Comparison of ENCODE assay signal across 9 mouse cellular contexts in genomic region chr3:145806502-145806901, GRCm38 (mm10). TPM values are rescaled to one million over a fixed set of nuclear protein-coding genes. Genes with fewer than 3 reads are reported as not detected.
DNase-seq lines count a peak whose midpoint lies in the region.
"Had no signal": no experiment of that assay in that cellular context is flagged by ENCODE, and none has a peak within 500 bp of the region (broad histone marks: within the 10 kb centered on the region; RNA-seq: fewer than 3 reads in every experiment).

No protein-coding gene starts in this region.

- H3K27ac ChIP-seq in heart, embryonic 10.5 days, result no peak overlapping the region
- peak overlapping the region; percentile 67; the same call in 1 of the 2 replicates for H3K27ac ChIP-seq in hindbrain, embryonic 10.5 days
- H3K27ac ChIP-seq: liver, embryonic 12.5 days had no signal

- peak; percentile 66 for DNase-seq in heart, embryonic 10.5 days (ENCODE audit: low spot score)
- no peak for DNase-seq in heart, postnatal 10 days
- peak; percentile 58 for DNase-seq in embryo, embryonic 11 days
- DNase-seq in hindbrain, embryonic 10.5 days (ENCODE audit: low spot score), result no peak
- DNase-seq in mesoderm, embryonic 11.5 days (ENCODE audit: low read depth, low spot score), result peak; percentile 58
- no peak for DNase-seq in left cerebral cortex, adult 8-10 months (ENCODE audit: low spot score in 2 of 2)
- DNase-seq in spleen, postnatal 36 days (ENCODE audit: low spot score in 2 of 2), result no peak
- no peak for DNase-seq in urinary bladder, postnatal 36 days (ENCODE audit: low spot score in 2 of 2)

- intact Hi-C loops in heart, postnatal 10 days (cut with DNase I), result no loop called here

- H3K4me3 ChIP-seq in heart, embryonic 10.5 days, result no peak overlapping the region
- no peak overlapping the region for H3K4me3 ChIP-seq in hindbrain, embryonic 10.5 days
- H3K4me3 ChIP-seq: liver, embryonic 12.5 days had no signal

- H3K4me1 ChIP-seq in heart, embryonic 10.5 days, result peaks cover 20% of the 10 kb centered on the region
- H3K4me1 ChIP-seq in hindbrain, embryonic 10.5 days (replicated peaks), result peaks cover 27% of the 10 kb centered on the region
- H3K4me1 ChIP-seq: liver, embryonic 12.5 days had no signal

- H3K9me3 ChIP-seq in heart, embryonic 10.5 days, result no peaks in the 10 kb centered on the region
- H3K9me3 ChIP-seq in hindbrain, embryonic 10.5 days, result no peaks in the 10 kb centered on the region
- H3K9me3 ChIP-seq: liver, embryonic 12.5 days had no signal

- H3K36me3 ChIP-seq in heart, embryonic 10.5 days, result no peaks in the 10 kb centered on the region
- no peaks in the 10 kb centered on the region for H3K36me3 ChIP-seq in hindbrain, embryonic 10.5 days
- H3K36me3 ChIP-seq: liver, embryonic 12.5 days had no signal

- 50% methylated on average over 5 of the region's 5 CpGs for WGBS in heart, embryonic 10.5 days
- WGBS in hindbrain, embryonic 10.5 days, result 27% methylated on average over 5 of the region's 5 CpGs

- no peaks in the 10 kb centered on the region for H3K27me3 ChIP-seq in heart, embryonic 10.5 days (ENCODE audit: insufficient read depth, poor library complexity, severe bottlenecking)
- no peaks in the 10 kb centered on the region for H3K27me3 ChIP-seq in hindbrain, embryonic 10.5 days (ENCODE audit: insufficient read depth, poor library complexity, severe bottlenecking)
- H3K27me3 ChIP-seq: liver, embryonic 12.5 days had no signal

RNA-seq across cellular contexts. Expression of gene Ddah1, which starts 48.0 kb away (rescaled TPM):
- 55.0 and 56.3 TPM in 2 replicates for polyA plus RNA-seq in heart, embryonic 10.5 days (2016; fragmentation: Nextera tagmentation; extraction: Ambion mirVana)
- 10 to 100 TPM; 10.6 to 13.6 TPM for total RNA-seq in heart, postnatal 10 days (2021)
- 22.3 and 24.7 TPM in 2 replicates for polyA plus RNA-seq in hindbrain, embryonic 10.5 days (2016; fragmentation: Nextera tagmentation; extraction: Ambion mirVana)
- 10 to 100 TPM; 64.6 to 66.9 (median 65.7) TPM for total RNA-seq in left cerebral cortex, adult 8-10 months (2022)

Comparison
In these comparisons a context has a peak if more than half of its experiments do, and no peak if none do; other contexts are left out.
1. DNase-seq: peak in heart, embryonic 10.5 days (single experiment), embryo, embryonic 11 days (single experiment) and mesoderm, embryonic 11.5 days (single experiment); none in heart, postnatal 10 days (0 of 2), hindbrain, embryonic 10.5 days (single experiment), left cerebral cortex, adult 8-10 months (0 of 2), spleen, postnatal 36 days (0 of 2) and urinary bladder, postnatal 36 days (0 of 2).
2. RNA of gene Ddah1, which starts 48.0 kb away (total RNA-seq): 64.6 to 66.9 TPM in left cerebral cortex, adult 8-10 months; 10.6 to 13.6 TPM in heart, postnatal 10 days; every median in the first group is over 4 times any median in the second.